Mouse (Mus musculus): ENCODE measurements around the gene Hist1h1a. TPM values are rescaled to one million over a fixed set of nuclear protein-coding genes. Genes with fewer than 3 reads are reported as not detected.

Gene Hist1h1a
- total and polyA plus RNA-seq, 3 experiments, result 2.4 to 1,163 (median 30.9) TPM

- Histone ChIP-seq H3K4me1 (ENCODE audit: control insufficient read depth in 1 of 2, insufficient read depth in 2 of 2) (peaks cover 4 to 5% of the 10 kb centered on the region in 2 experiments; a peak in 2 of 4 replicates), H3K27me3 (replicated peaks) (no peaks in the 10 kb centered on the region), H3K9me3 (replicated peaks; ENCODE audit: low read length) (no peaks in the 10 kb centered on the region), H3K36me3 (replicated peaks in 1 of 2; ENCODE audit: control insufficient read depth in 1 of 2, insufficient read depth in 1 of 2, low read length in 1 of 2) (no peaks in the 10 kb centered on the region), H3K27ac (ENCODE audit: insufficient read depth, low read depth) (no peak within 1 kb of the TSS), H3K4me3 (replicated peaks in 1 of 3; ENCODE audit: low read depth in 2 of 3, low read length in 2 of 3, poor library complexity in 1 of 3) (no peak within 1 kb of the TSS), H3K79me2 (replicated peaks; ENCODE audit: control insufficient read depth, extremely low read depth, insufficient read depth, poor library complexity, severe bottlenecking) (no peaks in the 10 kb centered on the region), H3K4me2 (ENCODE audit: insufficient read depth, low read depth, poor library complexity, severe bottlenecking) (peak within 1 kb of the TSS; percentile 26), H3K9ac (ENCODE audit: insufficient read depth, low read depth) (no peak within 1 kb of the TSS)
- dilution Hi-C loops (cut with MboI; ENCODE audit: extremely low pct_ligation_motif_present, extremely low pct_unique_long_range_greater_than_20kb, low sequenced_read_pairs), result no loop called here
- no peak for DNase-seq (ENCODE audit: extremely low read depth)
- TF ChIP-seq CHD1 (IDR thresholded peaks at IDR 0.05; ENCODE audit: low read depth, low read length) (no peak), POLR2A (IDR thresholded peaks at IDR 0.05; ENCODE audit: low read depth, low read length) (no peak), JUND (conservative IDR thresholded peaks at IDR 0.05; ENCODE audit: low read depth, low read length) (no peak), IRF4 (IDR thresholded peaks at IDR 0.05; ENCODE audit: low read depth, low read length) (no peak), NRF1 (IDR thresholded peaks at IDR 0.05; ENCODE audit: low read depth, low read length) (no peak), UBTF (IDR thresholded peaks at IDR 0.05; ENCODE audit: low read depth, low read length) (no peak), MXI1 (IDR thresholded peaks at IDR 0.05; ENCODE audit: low read depth, low read length) (no peak), KAT2A (IDR thresholded peaks at IDR 0.05; ENCODE audit: insufficient replicate concordance, low read length) (no peak), MEF2A (IDR thresholded peaks at IDR 0.05; ENCODE audit: borderline replicate concordance, low read depth, low read length) (no peak), MAFK (IDR thresholded peaks at IDR 0.05; ENCODE audit: insufficient replicate concordance, low read length) (no peak), E2F4 (IDR thresholded peaks at IDR 0.05; ENCODE audit: insufficient replicate concordance, low read depth, low read length) (no peak), CHD2 (IDR thresholded peaks at IDR 0.05; ENCODE audit: low read length) (no peak), RCOR1 (conservative IDR thresholded peaks at IDR 0.05; ENCODE audit: low read depth, low read length) (no peak), RAD21 (IDR thresholded peaks at IDR 0.05; ENCODE audit: low read depth, low read length) (no peak), JUN (IDR thresholded peaks at IDR 0.05; ENCODE audit: insufficient read depth, low read depth, low read length) (no peak), GABPA (IDR thresholded peaks at IDR 0.05; ENCODE audit: insufficient replicate concordance, low read depth, low read length) (no peak), CTCF (conservative IDR thresholded peaks at IDR 0.05 in 1 of 2, IDR thresholded peaks at IDR 0.05 in 1 of 2; ENCODE audit: low read depth in 2 of 2, low read length in 2 of 2) (no peak), SIN3A (IDR thresholded peaks at IDR 0.05; ENCODE audit: low read length) (no peak)
- in situ Hi-C loops (cut with MboI; ENCODE audit: low pct_ligation_motif_present, low pct_unique_long_range_greater_than_20kb, low sequenced_read_pairs), result no loop called here
Measured at GRCm38 (mm10) chr13:23806422-23807052, 43.1 kb downstream of the Hist1h1a start, which contains the start of gene Slc17a2. Gene Slc17a2 (plus strand): TSS chr13:23806993.

Other genes starting within 250 kb of the Hist1h1a start
Only the 20 nearest of the 37 such genes appear.
- 268 and 282 TPM in 2 replicates for gene Hist1h2be, start 142.5 kb upstream of the Hist1h1a start, total RNA-seq (2012; rRNA removed)
- 3.4 and 4.7 TPM in 2 replicates for gene Hist1h2be, start 142.5 kb upstream of the Hist1h1a start, total RNA-seq (2014; rRNA removed)
- 0.57 and 0.70 TPM in 2 replicates for gene Hist1h2be, start 142.5 kb upstream of the Hist1h1a start, polyA plus RNA-seq (2012; ENCODE audit: insufficient read length, low read depth)
- gene Hist1h1e, start 141.1 kb upstream of the Hist1h1a start, total RNA-seq (2012; rRNA removed), result 486 and 504 TPM in 2 replicates
- 12.2 and 18.3 TPM in 2 replicates for gene Hist1h1e, start 141.1 kb upstream of the Hist1h1a start, total RNA-seq (2014; rRNA removed)
- gene Hist1h1e, start 141.1 kb upstream of the Hist1h1a start, polyA plus RNA-seq (2012; ENCODE audit: insufficient read length, low read depth), result 1.5 and 1.9 TPM in 2 replicates
- gene Hist1h2ac, start 79.7 kb upstream of the Hist1h1a start, total RNA-seq (2012; rRNA removed), result 114 and 122 TPM in 2 replicates
- gene Hist1h2ac, start 79.7 kb upstream of the Hist1h1a start, total RNA-seq (2014; rRNA removed), result 0.96 and 0.97 TPM in 2 replicates
- gene Hist1h2ac, start 79.7 kb upstream of the Hist1h1a start, polyA plus RNA-seq (2012; ENCODE audit: insufficient read length, low read depth), result 0.14 TPM in 1 of 2 replicates, not detected in the other
- gene Hist1h2bc, start 79.5 kb upstream of the Hist1h1a start, total RNA-seq (2012; rRNA removed), result 436 and 456 TPM in 2 replicates
- 16.1 and 17.4 TPM in 2 replicates for gene Hist1h2bc, start 79.5 kb upstream of the Hist1h1a start, total RNA-seq (2014; rRNA removed)
- gene Hist1h2bc, start 79.5 kb upstream of the Hist1h1a start, polyA plus RNA-seq (2012; ENCODE audit: insufficient read length, low read depth), result 1.1 and 2.2 TPM in 2 replicates
- 0.38 and 0.76 TPM in 2 replicates for gene Hist1h1t, start 67.9 kb upstream of the Hist1h1a start, total RNA-seq (2012; rRNA removed)
- gene Hist1h1t, start 67.9 kb upstream of the Hist1h1a start, total RNA-seq (2014; rRNA removed), result not detected in 2 replicates
- gene Hist1h1t, start 67.9 kb upstream of the Hist1h1a start, polyA plus RNA-seq (2012; ENCODE audit: insufficient read length, low read depth), result not detected in 2 replicates
- 1,176 and 1,374 TPM in 2 replicates for gene Hist1h4c, start 65.2 kb upstream of the Hist1h1a start, total RNA-seq (2012; rRNA removed)
- gene Hist1h4c, start 65.2 kb upstream of the Hist1h1a start, total RNA-seq (2014; rRNA removed), result 3.9 and 6.9 TPM in 2 replicates
- gene Hist1h4c, start 65.2 kb upstream of the Hist1h1a start, polyA plus RNA-seq (2012; ENCODE audit: insufficient read length, low read depth), result 0.76 and 1.2 TPM in 2 replicates
- 0.08 and 0.50 TPM in 2 replicates for gene Hfe, start 52.8 kb upstream of the Hist1h1a start, total RNA-seq (2012; rRNA removed)
- 0.16 and 0.39 TPM in 2 replicates for gene Hfe, start 52.8 kb upstream of the Hist1h1a start, total RNA-seq (2014; rRNA removed)
- 0.67 and 1.0 TPM in 2 replicates for gene Hfe, start 52.8 kb upstream of the Hist1h1a start, polyA plus RNA-seq (2012; ENCODE audit: insufficient read length, low read depth)
- gene Hist1h1c, start 24.9 kb upstream of the Hist1h1a start, total RNA-seq (2012; rRNA removed), result 568 and 597 TPM in 2 replicates
- gene Hist1h1c, start 24.9 kb upstream of the Hist1h1a start, total RNA-seq (2014; rRNA removed), result 22.8 and 26.1 TPM in 2 replicates
- gene Hist1h1c, start 24.9 kb upstream of the Hist1h1a start, polyA plus RNA-seq (2012; ENCODE audit: insufficient read length, low read depth), result 12.5 and 13.2 TPM in 2 replicates
- gene Hist1h3c, start 18.1 kb upstream of the Hist1h1a start, total RNA-seq (2012; rRNA removed), result 1,821 and 1,847 TPM in 2 replicates
- gene Hist1h3c, start 18.1 kb upstream of the Hist1h1a start, total RNA-seq (2014; rRNA removed), result 57.5 and 73.1 TPM in 2 replicates
- gene Hist1h3c, start 18.1 kb upstream of the Hist1h1a start, polyA plus RNA-seq (2012; ENCODE audit: insufficient read length, low read depth), result 5.5 and 7.3 TPM in 2 replicates
- gene Hist1h2bb, start 16.9 kb upstream of the Hist1h1a start, total RNA-seq (2012; rRNA removed), result 2,544 and 2,852 TPM in 2 replicates
- 34.5 and 54.6 TPM in 2 replicates for gene Hist1h2bb, start 16.9 kb upstream of the Hist1h1a start, total RNA-seq (2014; rRNA removed)
- 0.53 and 1.3 TPM in 2 replicates for gene Hist1h2bb, start 16.9 kb upstream of the Hist1h1a start, polyA plus RNA-seq (2012; ENCODE audit: insufficient read length, low read depth)
- 1,936 and 2,243 TPM in 2 replicates for gene Hist1h2ab, start 12.5 kb upstream of the Hist1h1a start, total RNA-seq (2012; rRNA removed)
- gene Hist1h2ab, start 12.5 kb upstream of the Hist1h1a start, total RNA-seq (2014; rRNA removed), result 24.9 and 32.6 TPM in 2 replicates
- 2.9 TPM in 2 replicates for gene Hist1h2ab, start 12.5 kb upstream of the Hist1h1a start, polyA plus RNA-seq (2012; ENCODE audit: insufficient read length, low read depth)
- gene Hist1h3b, start 11.4 kb upstream of the Hist1h1a start, total RNA-seq (2012; rRNA removed), result 1,913 and 2,096 TPM in 2 replicates
- gene Hist1h3b, start 11.4 kb upstream of the Hist1h1a start, total RNA-seq (2014; rRNA removed), result 28.9 and 44.0 TPM in 2 replicates
- gene Hist1h3b, start 11.4 kb upstream of the Hist1h1a start, polyA plus RNA-seq (2012; ENCODE audit: insufficient read length, low read depth), result 5.4 and 5.5 TPM in 2 replicates
- 2,309 and 2,552 TPM in 2 replicates for gene Hist1h4b, start 6.7 kb upstream of the Hist1h1a start, total RNA-seq (2012; rRNA removed)
- 14.3 and 24.8 TPM in 2 replicates for gene Hist1h4b, start 6.7 kb upstream of the Hist1h1a start, total RNA-seq (2014; rRNA removed)
- gene Hist1h4b, start 6.7 kb upstream of the Hist1h1a start, polyA plus RNA-seq (2012; ENCODE audit: insufficient read length, low read depth), result 3.5 and 11.8 TPM in 2 replicates
- gene Hist1h4a, start 2.4 kb upstream of the Hist1h1a start, total RNA-seq (2012; rRNA removed), result 1,167 and 1,215 TPM in 2 replicates
- 14.2 and 18.4 TPM in 2 replicates for gene Hist1h4a, start 2.4 kb upstream of the Hist1h1a start, total RNA-seq (2014; rRNA removed)
- gene Hist1h4a, start 2.4 kb upstream of the Hist1h1a start, polyA plus RNA-seq (2012; ENCODE audit: insufficient read length, low read depth), result 3.3 and 4.4 TPM in 2 replicates
- gene Hist1h3a, start 1.3 kb upstream of the Hist1h1a start, total RNA-seq (2012; rRNA removed), result 1,392 and 1,471 TPM in 2 replicates
- gene Hist1h3a, start 1.3 kb upstream of the Hist1h1a start, total RNA-seq (2014; rRNA removed), result 60.5 and 78.5 TPM in 2 replicates
- 3.2 and 3.9 TPM in 2 replicates for gene Hist1h3a, start 1.3 kb upstream of the Hist1h1a start, polyA plus RNA-seq (2012; ENCODE audit: insufficient read length, low read depth)
- not detected in 2 replicates for gene Trim38, start 6.2 kb downstream of the Hist1h1a start, total RNA-seq (2012; rRNA removed)
- not detected in 2 replicates for gene Trim38, start 6.2 kb downstream of the Hist1h1a start, total RNA-seq (2014; rRNA removed)
- 0.11 TPM in 1 of 2 replicates, not detected in the other for gene Trim38, start 6.2 kb downstream of the Hist1h1a start, polyA plus RNA-seq (2012; ENCODE audit: insufficient read length, low read depth)
- 0.04 TPM in 1 of 2 replicates, not detected in the other for gene Slc17a2, start 43.3 kb downstream of the Hist1h1a start, total RNA-seq (2012; rRNA removed)
- not detected in 2 replicates for gene Slc17a2, start 43.3 kb downstream of the Hist1h1a start, total RNA-seq (2014; rRNA removed)
- not detected in 2 replicates for gene Slc17a2, start 43.3 kb downstream of the Hist1h1a start, polyA plus RNA-seq (2012; ENCODE audit: insufficient read length, low read depth)
- gene Slc17a3, start 75.8 kb downstream of the Hist1h1a start, total RNA-seq (2012; rRNA removed), result not detected in 2 replicates
- not detected in 2 replicates for gene Slc17a3, start 75.8 kb downstream of the Hist1h1a start, total RNA-seq (2014; rRNA removed)
- not detected in 2 replicates for gene Slc17a3, start 75.8 kb downstream of the Hist1h1a start, polyA plus RNA-seq (2012; ENCODE audit: insufficient read length, low read depth)
- not detected in 2 replicates for gene Slc17a1, start 104.1 kb downstream of the Hist1h1a start, total RNA-seq (2012; rRNA removed)
- gene Slc17a1, start 104.1 kb downstream of the Hist1h1a start, total RNA-seq (2014; rRNA removed), result not detected in 2 replicates
- not detected in 2 replicates for gene Slc17a1, start 104.1 kb downstream of the Hist1h1a start, polyA plus RNA-seq (2012; ENCODE audit: insufficient read length, low read depth)
- gene Slc17a4, start 151.3 kb downstream of the Hist1h1a start, total RNA-seq (2012; rRNA removed), result 0.08 TPM in 1 of 2 replicates, not detected in the other
- 0.23 and 0.35 TPM in 2 replicates for gene Slc17a4, start 151.3 kb downstream of the Hist1h1a start, total RNA-seq (2014; rRNA removed)
- gene Slc17a4, start 151.3 kb downstream of the Hist1h1a start, polyA plus RNA-seq (2012; ENCODE audit: insufficient read length, low read depth), result 0.26 and 0.37 TPM in 2 replicates

All from CH12.LX (cell line).